Mouse (Mus musculus) CD8-positive naive resting alpha-beta T cell, adult 2 months (primary cell): ENCODE measurements around the gene Sgca.
"Not testable (repeated sequence)": the region's sequence is repeated elsewhere in the genome, so short reads cannot be mapped to it uniquely, and the experiment has no call there.

Experiments used
- DNase-seq, 2 experiments: peaks; one replicate each; pipeline ENCODE4 v3.0.0; 2022; ENCODE audit warnings: low read depth in 2 of 2, low spot score in 2 of 2

The Sgca gene

GRCm38 (mm10) chr11:94987341-94987740, 11.2 kb upstream of the Sgca start:
- DNase-seq: no peak

- DNase-seq: no peak
Observed at GRCm38 (mm10) chr11:94986435-94986834, 10.3 kb upstream of the Sgca start.

- no peak for DNase-seq
Observed at GRCm38 (mm10) chr11:94985822-94986221, 9.7 kb upstream of the Sgca start.

GRCm38 (mm10) chr11:94985140-94985539, 9.0 kb upstream of the Sgca start:
- no peak for DNase-seq

GRCm38 (mm10) chr11:94979462-94980179, 3.5 kb upstream of the Sgca start:
- no peak for DNase-seq

- peak; percentile 92 to 93 for DNase-seq
Observed at GRCm38 (mm10) chr11:94978947-94979346, 2.8 kb upstream of the Sgca start.

GRCm38 (mm10) chr11:94978178-94978915, 2.2 kb upstream of the Sgca start:
- no peak for DNase-seq

GRCm38 (mm10) chr11:94974951-94975350, 1.2 kb downstream of the Sgca start:
- no peak for DNase-seq

GRCm38 (mm10) chr11:94973313-94973712, 2.8 kb downstream of the Sgca start:
- DNase-seq: no peak

- DNase-seq: no peak
Observed at GRCm38 (mm10) chr11:94972887-94973286, 3.2 kb downstream of the Sgca start.

GRCm38 (mm10) chr11:94971895-94972615, 4.1 kb downstream of the Sgca start:
- DNase-seq: no peak

GRCm38 (mm10) chr11:94970210-94970943, 5.8 kb downstream of the Sgca start:
- DNase-seq: peak; percentile 59 to 60

GRCm38 (mm10) chr11:94969709-94970108, 6.4 kb downstream of the Sgca start:
- not testable (repeated sequence) for DNase-seq

- DNase-seq: no peak
Observed at GRCm38 (mm10) chr11:94968187-94968586, 7.9 kb downstream of the Sgca start.

- DNase-seq: no peak
Observed at GRCm38 (mm10) chr11:94967419-94967818, 8.7 kb downstream of the Sgca start, which contains the start of gene Hils1. Gene Hils1, plus strand, starts transcription at chr11:94967593.

- no peak for DNase-seq
Observed at GRCm38 (mm10) chr11:94962534-94963101, 13.5 kb downstream of the Sgca start.

- DNase-seq: no peak
Observed at GRCm38 (mm10) chr11:94958065-94958858, 17.9 kb downstream of the Sgca start.

- no peak for DNase-seq
Observed at GRCm38 (mm10) chr11:94957693-94958064, 18.4 kb downstream of the Sgca start.

- DNase-seq: no peak
Observed at GRCm38 (mm10) chr11:94955103-94955502, 21.0 kb downstream of the Sgca start.

GRCm38 (mm10) chr11:94952169-94952568, 24.0 kb downstream of the Sgca start:
- DNase-seq: no peak
